Mouse (Mus musculus) brain, adult 10 weeks (tissue): ENCODE results near the gene Cdhr2. TPM values are rescaled to one million over a fixed set of nuclear protein-coding genes. Genes with fewer than 3 reads are reported as not detected.

Source experiments
- polyA plus RNA-seq: library from polyadenylated mRNA; stranded (reverse); fragments of 350-450 nt; fragmentation: Illumina TruSeq; extraction: RNeasy Lipid Tissue Mini Kit (QIAGEN cat#74804); gene quantifications from one replicate; pipeline ENCODE4 v1.2.3, GENCODE M21; 2015; ENCODE audit warnings: low read depth, low replicate concordance

Cdhr2 gene
- 0.21 TPM for polyA plus RNA-seq

DNA sequence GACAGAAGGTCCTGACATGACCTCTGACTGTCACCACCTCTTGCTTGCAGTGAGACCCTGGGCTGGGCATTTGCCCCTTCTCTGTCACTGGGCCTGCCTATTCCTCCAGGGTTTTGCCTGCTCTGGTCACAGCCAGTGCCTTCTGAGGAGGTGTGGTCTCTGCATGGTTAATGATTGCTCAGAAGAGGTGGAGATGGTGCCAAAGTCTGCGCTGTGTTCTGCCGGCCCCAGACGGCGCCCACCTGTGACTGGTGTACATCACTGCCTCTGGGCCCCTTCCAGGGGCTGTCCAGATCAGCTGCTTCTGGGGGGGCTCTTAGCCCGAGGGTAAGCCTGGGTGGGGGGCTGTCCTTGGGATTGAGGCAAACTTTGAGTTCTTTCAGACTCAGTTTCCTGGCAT is at the start of gene Cdhr2:
Cdhr2 (plus strand) TSS at position 219 of the 400 bp plus-strand sequence.

DNA sequence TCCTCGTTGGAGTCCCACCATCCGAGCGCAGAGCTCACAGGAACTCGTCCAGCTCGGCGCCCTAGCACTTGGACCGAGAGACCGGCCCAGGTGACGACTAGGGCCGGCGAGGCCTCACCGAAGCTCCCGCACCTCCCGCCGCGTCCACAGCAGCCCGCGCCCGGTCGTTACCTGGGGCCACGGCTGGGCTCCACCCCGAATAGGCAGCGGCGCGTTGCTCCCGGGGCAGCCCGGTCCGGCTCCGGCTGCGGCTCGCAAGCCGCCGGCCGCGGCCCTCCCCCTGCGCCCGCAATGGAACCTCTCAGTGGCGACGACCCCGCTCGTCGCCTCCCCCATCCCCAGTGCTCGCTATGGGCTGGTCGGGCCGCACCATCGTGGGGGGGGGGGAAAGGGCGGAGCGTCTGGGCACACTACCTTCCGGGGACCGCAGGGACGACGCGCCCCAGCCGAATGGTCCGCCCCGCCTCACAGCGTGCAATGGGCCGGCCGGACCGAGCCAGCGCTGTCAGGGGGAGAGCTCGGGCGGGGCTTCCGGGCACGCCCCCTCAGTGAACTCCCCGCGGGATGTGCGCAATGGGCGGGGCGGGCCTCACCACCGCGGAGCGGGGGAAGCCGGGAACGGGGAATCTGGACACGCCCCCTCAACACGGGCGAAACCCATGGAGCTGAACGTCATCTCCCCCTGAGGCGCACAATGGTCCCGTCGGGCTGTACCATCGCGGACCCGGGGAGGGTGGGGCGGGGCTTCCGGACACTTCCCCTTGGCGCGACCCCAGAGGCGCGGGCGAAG is 7.5 kb upstream of the Cdhr2 start, which contains the start of gene Rnf44:
Rnf44 (minus strand) TSS at position 350 of the 790 bp plus-strand sequence.

DNA sequence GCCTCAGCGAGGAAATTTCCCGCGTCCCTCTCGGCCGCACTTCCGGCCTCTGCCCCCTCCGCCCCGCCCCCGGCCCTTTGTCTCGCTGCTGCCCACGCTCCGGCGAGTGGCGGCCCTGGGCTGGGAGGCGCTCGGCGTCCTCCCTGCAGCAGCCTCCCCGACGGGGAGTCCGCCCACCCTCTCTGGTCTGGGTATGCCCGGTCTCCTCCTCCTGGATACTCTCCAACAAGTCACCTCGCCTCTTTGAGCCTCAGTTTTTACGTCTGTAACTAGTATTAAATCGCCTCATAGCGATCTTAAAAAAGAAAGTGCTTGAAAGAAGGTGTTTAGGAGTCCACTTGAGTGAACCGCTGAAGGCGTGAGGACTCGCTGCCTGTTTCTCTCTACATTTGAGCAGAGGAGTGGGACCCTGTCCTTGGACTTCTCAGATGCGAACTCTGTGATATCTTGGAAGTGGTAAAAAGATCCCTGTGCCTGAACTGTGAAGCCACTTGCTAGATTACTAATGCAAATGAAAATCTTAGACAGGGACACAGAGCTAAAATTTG is 48.7 kb downstream of the Cdhr2 start, which contains the start of gene Gprin1:
Gprin1 (minus strand) TSS at position 11 of the 548 bp plus-strand sequence.

DNA sequence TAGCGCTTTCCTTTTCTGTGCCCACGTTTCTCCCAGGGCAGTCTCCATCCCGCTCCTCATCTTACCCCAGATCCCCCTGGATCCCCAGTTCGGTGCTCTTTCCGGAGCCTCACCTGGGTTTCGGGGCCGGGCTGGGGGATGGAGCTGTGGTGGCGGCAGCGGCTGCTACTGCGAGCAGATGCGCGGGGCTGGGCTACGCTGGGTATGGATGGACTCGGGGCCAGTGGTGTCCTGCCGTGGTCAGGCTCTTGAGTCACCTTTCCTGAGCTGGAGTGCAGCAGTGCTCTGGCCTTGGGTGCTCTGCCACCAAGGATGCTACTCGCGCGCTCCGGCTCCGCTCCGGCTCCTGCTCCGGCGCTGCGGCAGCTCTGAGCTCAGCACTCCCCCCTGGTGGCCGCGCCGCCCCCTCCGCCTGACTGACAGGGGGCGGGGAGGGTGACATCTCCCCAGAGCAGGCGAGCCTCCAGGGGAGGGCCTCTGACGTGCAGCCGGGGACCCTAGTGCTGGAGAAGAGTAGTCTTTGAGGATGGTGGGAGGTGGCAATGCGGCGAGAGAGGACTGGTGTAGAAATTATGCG is 65.0 kb downstream of the Cdhr2 start, which contains the start of gene Sncb:
Sncb (minus strand) TSS at position 404 of the 577 bp plus-strand sequence.

DNA sequence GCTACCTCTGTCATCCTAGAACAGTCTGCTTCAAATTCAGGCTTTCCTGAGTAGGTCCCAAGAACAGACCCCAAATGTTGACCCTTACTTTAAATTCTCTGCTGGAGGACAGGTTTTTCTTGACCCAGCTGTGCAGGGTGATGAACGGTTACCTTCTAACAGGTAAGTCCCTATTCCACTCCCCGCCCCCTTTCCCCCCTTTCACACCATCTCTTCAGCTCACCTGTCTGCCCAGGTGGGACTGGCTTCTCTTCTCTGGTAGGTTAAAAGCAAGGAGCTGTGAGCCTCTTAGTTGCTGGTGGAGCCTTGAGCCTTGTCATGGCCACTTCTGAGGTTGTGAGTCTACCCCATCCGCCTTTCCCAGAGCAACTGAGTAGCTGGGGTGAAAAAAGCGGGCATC is 82.4 kb downstream of the Cdhr2 start, which contains the start of gene Eif4e1b:
Eif4e1b (plus strand) TSS at position 301 of the 400 bp plus-strand sequence.

Other genes with a start within 250 kb of the Cdhr2 start
- 29.4 TPM for gene Thoc3, start 232.6 kb upstream of the Cdhr2 start, polyA plus RNA-seq
- gene Simc1, start 197.7 kb upstream of the Cdhr2 start, polyA plus RNA-seq: 12.9 TPM
- gene 4833439L19Rik, start 136.0 kb upstream of the Cdhr2 start, polyA plus RNA-seq: 145 TPM
- gene Arl10, start 126.4 kb upstream of the Cdhr2 start, polyA plus RNA-seq: 24.1 TPM
- gene Nop16, start 111.4 kb upstream of the Cdhr2 start, polyA plus RNA-seq: 30.5 TPM
- gene Higd2a, start 111.3 kb upstream of the Cdhr2 start, polyA plus RNA-seq: 237 TPM
- 254 TPM for gene Cltb, start 90.1 kb upstream of the Cdhr2 start, polyA plus RNA-seq
- 43.2 TPM for gene Faf2, start 79.7 kb upstream of the Cdhr2 start, polyA plus RNA-seq
- 82.6 TPM for gene Rnf44, start 7.6 kb upstream of the Cdhr2 start, polyA plus RNA-seq
- 60.0 TPM for gene Gprin1, start 48.4 kb downstream of the Cdhr2 start, polyA plus RNA-seq
- gene Sncb, start 65.1 kb downstream of the Cdhr2 start, polyA plus RNA-seq: 548 TPM
- not detected for gene Eif4e1b, start 82.5 kb downstream of the Cdhr2 start, polyA plus RNA-seq
- gene Tspan17, start 87.9 kb downstream of the Cdhr2 start, polyA plus RNA-seq: 73.2 TPM
- gene Unc5a, start 247.9 kb downstream of the Cdhr2 start, polyA plus RNA-seq: 46.2 TPM